Mouse (Mus musculus): ENCODE measurements at regions not wholly inside any gene's neighbourhood (a gene's known extent, or its start where the extent isn't known, plus 50 kb on each side); places are given as distances from the start of the nearest gene placed in this dataset.
A peak's percentile ranks its signal among the peaks of the same experiment; 100 is the strongest.

DNA sequence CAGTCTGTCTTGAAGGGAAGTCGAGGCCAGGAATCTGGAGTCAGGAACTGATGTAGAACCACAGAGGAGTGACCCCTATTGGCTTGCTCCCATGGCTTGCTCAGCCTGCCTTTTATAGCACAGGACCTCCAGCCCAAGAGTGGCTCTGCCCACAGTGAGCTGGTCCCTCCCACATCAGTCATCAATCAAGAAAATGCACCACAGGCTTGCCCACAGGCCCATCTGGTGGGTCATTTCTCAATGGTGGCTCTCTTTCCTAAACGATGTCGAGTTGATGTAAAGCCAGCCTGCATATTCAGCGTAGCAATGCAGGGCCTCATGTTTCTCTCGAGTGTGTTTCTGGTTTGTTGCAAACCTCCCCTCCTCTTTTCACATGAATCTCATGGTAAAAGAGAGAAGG, 168.3 kb upstream of the Ubr2 start:
- peak; percentile 38 for DNase-seq (ENCODE audit: low read depth, low spot score)

- DNase-seq (ENCODE audit: low read depth, low spot score): no peak
Measured at GRCm38 (mm10) chr17:47177671-47178246, 167.4 kb upstream of the Ubr2 start.

DNA sequence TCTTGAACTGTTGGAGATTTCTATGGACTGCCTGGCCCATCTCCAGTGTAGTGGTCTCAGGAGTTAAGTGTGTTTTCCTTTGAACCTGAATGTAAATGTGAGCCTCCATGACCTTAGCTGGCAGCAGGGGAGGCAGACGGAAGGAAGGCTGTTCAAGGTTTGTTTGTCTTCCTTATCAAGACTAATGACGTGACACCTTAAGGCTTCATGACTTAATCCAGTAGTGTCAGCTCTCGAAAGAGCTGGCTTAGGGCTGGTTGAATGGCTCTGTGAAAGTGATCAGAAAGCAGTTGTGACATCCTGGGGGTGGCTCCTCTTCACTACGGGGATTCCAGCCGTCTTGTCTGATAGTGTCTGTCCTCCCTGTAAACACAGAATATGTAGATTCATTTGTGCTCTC, 166.0 kb upstream of the Ubr2 start:
- no peak for DNase-seq (ENCODE audit: low read depth, low spot score)

DNA sequence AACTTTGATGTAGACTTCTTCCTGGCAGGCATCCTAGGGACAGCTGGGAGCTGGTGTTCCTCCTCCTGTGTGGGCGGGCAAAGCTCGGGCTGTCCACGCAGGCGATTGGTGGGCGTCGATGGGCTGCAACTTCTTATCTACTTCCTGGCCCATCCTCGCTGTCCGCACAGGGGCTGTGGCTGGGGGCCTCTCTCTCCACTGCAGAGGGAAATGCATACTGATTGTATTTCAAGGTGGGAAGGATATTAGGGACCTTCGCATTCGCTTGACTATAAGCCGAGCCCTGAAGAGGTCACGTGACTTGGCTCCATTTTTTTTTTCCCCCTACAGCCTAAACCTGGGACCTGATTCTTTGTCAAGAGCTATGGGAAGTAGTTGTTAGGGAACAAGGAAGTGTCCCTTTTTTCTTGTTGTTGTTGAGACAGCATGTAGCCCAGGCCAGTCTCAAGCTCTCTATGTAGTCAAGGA, 164.4 kb upstream of the Ubr2 start:
- DNase-seq (ENCODE audit: low read depth, low spot score): no peak

- DNase-seq (ENCODE audit: low read depth, low spot score): no peak
Measured at GRCm38 (mm10) chr17:47171801-47172200, 161.4 kb upstream of the Ubr2 start.

GRCm38 (mm10) chr17:47170978-47171593, 160.7 kb upstream of the Ubr2 start:
- DNase-seq (ENCODE audit: low read depth, low spot score): no peak

- peak; percentile 22 for DNase-seq (ENCODE audit: low read depth, low spot score)
Measured at GRCm38 (mm10) chr17:47168105-47168504, 157.7 kb upstream of the Ubr2 start.

- DNase-seq (ENCODE audit: low read depth, low spot score): no peak
Measured at GRCm38 (mm10) chr17:47163677-47164340, 153.5 kb upstream of the Ubr2 start.

DNA sequence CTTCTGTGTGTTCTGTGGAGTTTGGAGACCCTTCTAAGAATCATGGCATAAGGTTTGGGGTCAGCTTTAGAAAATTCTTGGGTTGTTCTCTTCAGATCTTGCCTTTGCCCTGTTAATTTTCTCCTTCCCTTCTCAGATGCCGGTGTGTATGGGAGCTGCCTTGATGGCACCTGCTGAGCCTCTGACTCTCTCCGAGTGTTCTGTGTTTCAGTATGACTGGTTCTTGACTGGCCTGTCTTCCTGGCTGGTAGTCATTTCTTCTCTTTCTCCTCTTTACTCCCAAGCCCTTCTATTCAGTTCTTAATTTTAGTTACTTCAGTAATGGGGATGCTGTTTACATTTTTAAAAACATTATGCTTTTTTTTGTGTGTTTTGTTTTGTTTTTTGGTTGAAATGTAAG, 152.1 kb upstream of the Ubr2 start:
- no peak for DNase-seq (ENCODE audit: low read depth, low spot score)

- no peak for DNase-seq (ENCODE audit: low read depth, low spot score)
Measured at GRCm38 (mm10) chr17:47156237-47156636, 145.9 kb upstream of the Ubr2 start.

DNA sequence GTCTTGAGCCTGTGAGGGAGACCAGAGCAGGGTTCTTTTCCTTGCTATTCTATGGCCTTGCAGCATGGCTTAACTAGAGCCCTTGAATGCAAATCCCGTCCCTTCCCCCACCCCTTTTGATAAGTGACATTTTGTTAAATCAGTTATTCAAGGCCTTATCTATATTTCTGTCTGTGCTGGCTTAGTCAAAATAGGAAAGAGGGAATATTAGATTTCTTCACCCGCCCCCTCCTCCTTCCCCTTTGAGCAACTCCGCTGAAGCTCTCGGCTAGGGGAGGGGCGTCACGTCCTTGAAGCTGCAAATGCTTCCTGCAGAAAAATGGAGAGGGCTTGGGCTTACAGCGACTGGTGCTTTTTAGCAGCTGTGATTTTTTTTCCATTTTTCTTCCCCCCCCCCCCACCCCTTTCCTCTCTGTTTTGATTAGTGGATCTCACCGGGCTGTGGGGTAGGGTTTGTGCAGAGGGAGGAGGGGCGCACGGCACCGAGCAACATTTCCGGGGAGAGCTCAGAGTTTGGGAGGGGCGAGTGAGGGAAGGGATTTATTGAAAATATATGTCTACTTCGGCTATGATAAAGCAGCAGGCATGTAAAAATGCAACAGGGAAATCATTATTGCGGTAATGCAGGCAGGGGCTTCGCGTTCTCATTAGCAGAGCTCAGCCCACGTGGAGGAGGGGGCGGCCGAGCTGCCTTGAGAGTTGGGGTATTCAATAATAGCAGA, 141.4 kb upstream of the Ubr2 start:
- DNase-seq (ENCODE audit: low read depth, low spot score): no peak

GRCm38 (mm10) chr17:47151193-47151556, 140.8 kb upstream of the Ubr2 start:
- DNase-seq (ENCODE audit: low read depth, low spot score): no peak

DNA sequence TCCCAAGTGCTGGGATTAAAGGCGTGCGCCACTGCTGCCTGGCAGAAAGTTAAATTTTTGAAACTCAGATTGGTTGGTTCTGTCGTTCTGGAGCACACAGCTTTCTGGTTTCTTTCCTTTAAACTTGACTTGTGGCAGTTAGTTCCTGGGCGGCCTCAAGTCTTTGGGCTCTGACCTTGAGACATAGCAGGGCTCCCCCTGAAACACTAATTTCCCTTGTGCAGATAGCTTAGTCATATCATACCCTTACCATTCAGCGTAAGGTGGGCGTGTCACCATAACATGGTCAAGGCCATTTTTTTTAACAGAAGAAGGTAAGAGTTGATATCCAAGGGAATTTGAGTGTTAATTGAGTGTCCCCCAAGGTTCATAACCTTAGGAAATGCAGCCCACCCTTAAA, 140.3 kb upstream of the Ubr2 start:
- DNase-seq (ENCODE audit: low read depth, low spot score): no peak

DNA sequence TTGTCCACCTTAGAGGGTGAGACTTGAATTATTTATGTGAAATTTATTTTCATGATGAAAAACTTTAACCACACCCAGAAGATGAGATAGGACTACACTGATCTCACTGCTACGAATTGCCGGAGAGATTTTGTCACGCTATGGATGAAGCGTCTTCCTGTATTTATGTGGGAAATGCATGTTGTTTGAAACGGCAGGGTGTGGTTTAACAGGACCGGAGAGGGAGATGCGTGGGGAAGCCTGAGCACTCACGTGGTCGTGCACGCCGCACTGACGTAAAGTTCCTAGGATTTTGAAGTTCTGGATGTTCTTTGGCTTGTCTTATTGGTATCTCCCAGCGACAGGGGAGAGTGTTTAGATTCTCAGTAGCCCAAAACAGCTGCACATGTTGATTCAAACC, 139.3 kb upstream of the Ubr2 start:
- no peak for DNase-seq (ENCODE audit: low read depth, low spot score)

DNA sequence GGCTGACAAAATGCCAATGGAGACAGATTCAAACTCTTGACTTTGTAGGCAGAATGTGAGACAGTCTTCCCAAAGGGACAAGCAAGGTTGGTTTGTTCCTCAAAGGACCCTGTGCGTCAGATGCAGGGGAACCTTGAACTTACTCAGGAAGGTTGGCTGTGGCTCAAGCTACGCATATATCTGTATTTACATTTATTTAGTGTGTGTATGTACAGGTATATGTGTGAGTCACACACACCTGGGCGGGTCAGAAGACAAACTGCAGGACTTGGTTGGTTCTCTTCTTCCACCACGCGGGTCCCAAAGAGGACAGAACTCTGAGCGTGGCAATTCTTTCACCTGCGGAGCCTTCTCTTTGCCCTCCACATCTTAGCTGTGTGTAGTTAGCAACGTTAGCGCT, 138.8 kb upstream of the Ubr2 start:
- no peak for DNase-seq (ENCODE audit: low read depth, low spot score)

- DNase-seq (ENCODE audit: low read depth, low spot score): peak; percentile 65
Measured at GRCm38 (mm10) chr17:47146640-47147039, 136.3 kb upstream of the Ubr2 start.

DNA sequence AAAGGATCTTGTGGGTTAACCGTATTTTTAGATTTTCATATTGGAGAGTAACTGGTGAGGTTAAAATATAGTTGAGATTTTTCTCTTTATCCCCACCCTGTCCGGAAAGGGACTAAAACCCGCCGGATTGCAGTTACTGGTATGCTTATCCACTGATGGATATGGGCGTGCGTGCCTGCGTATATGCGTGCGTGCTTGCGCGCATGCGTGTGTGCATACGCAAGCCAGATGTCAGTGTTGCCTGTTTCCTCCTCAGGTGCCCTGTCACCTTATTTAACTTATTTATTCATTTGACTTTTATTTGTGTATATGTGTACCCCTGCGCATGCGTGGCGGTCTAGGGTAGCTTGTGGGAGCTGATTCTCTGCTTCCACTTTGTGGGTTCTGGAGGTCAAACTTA, 135.2 kb upstream of the Ubr2 start:
- DNase-seq (ENCODE audit: low read depth, low spot score): no peak

GRCm38 (mm10) chr17:47144996-47145395, 134.6 kb upstream of the Ubr2 start:
- DNase-seq (ENCODE audit: low read depth, low spot score): peak; percentile 47

GRCm38 (mm10) chr17:47144460-47144859, 134.1 kb upstream of the Ubr2 start:
- peak; percentile 20 for DNase-seq (ENCODE audit: low read depth, low spot score)

DNA sequence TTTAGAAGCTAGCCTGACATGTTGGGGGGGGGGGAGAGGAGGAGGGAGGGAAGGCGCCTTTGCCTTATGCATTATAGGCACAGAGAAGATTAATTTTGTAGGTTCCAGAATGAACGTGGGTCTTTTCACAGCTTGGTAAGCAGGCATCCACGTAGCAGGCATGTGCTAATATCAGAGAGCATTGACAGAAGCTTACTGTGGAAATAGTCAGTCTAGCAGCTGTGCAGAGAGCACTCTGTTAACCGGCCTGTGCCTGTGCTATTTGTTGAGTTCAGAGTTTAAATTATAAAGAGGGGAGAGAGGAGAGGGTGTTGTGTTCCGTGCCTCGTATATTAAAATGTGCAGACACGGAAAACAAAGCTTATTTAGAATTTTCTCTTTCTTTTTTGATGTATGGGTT, 133.5 kb upstream of the Ubr2 start:
- no peak for DNase-seq (ENCODE audit: low read depth, low spot score)

DNA sequence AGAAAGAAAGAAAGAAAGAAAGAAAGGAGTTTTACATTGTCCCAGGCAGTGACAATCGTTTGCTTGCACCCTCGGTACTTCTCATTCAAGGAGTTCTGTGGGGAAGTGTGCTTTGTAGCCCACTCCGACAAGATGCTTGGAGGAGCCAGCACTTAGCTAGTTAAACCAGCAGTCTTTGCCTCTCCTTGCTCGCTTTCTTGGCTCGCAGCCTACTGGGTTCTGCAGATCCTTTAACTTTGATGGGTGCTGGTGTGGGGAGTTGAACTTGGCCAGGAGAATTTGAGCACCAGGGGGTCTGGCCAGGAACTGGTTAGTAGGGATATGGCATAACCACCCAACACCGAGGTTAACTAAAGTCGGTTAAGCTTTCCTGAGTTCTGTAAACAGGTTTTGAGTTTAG, 132.5 kb upstream of the Ubr2 start:
- peak; percentile 32 for DNase-seq (ENCODE audit: low read depth, low spot score)

- no peak for DNase-seq (ENCODE audit: low read depth, low spot score)
Measured at GRCm38 (mm10) chr17:47142276-47142675, 131.9 kb upstream of the Ubr2 start.

DNA sequence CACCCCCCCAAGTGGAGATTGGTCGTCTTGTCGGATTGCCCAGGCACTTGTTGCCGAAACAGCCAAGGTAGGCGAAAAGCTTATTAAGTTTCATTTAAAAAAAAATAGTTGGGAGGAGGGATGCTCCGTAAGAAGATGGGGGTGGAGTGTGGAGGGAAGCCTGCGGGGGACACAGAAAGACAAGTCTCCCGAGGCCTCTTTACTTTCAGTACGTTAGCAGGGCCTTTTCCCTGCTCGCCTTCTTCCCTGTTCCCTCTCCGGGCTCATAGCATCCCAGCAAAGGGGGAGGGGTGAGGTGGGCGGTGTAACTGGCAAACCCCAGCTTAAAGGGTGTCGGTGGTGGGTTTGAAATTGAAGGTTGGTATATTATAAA, 131.5 kb upstream of the Ubr2 start:
- peak; percentile 35 for DNase-seq (ENCODE audit: low read depth, low spot score)
